Mouse (Mus musculus): ENCODE data around the gene Palb2. TPM values are rescaled to one million over a fixed set of nuclear protein-coding genes. Genes with fewer than 3 reads are reported as not detected.

Palb2 gene
- total RNA-seq, 2 experiments from 2014 or later = 0.52 to 0.70 TPM

Other genes starting within 250 kb of the Palb2 start
- gene Cog7, start 151.3 kb downstream of the Palb2 start, total RNA-seq (2021) = 10 to 100 TPM; 13.8 to 15.2 TPM
- gene Gga2, start 111.8 kb downstream of the Palb2 start, total RNA-seq (2021) = 10 to 100 TPM; 25.7 to 26.9 TPM
- gene Ubfd1, start 65.8 kb downstream of the Palb2 start, total RNA-seq (2021) = 10 to 100 TPM; 35.0 to 38.6 TPM
- 10 to 100 TPM; 11.3 to 12.6 TPM for gene Ears2, start 65.7 kb downstream of the Palb2 start, total RNA-seq (2021)
- 1,000 to 10,000 TPM; 1,585 to 1,678 TPM for gene Ndufab1, start 31.1 kb downstream of the Palb2 start, total RNA-seq (2021)
- 10 to 100 TPM; 25.8 to 28.6 TPM for gene Dctn5, start 56 bp upstream of the Palb2 start, total RNA-seq (2021)
- 1 to 10 TPM in 1 of 2 experiments, under 1 TPM in 1; 0.81 to 1.2 TPM for gene Plk1, start 26.5 kb upstream of the Palb2 start, total RNA-seq (2021)
- gene Ern2, start 53.2 kb upstream of the Palb2 start, total RNA-seq (2021) = not detected
- 1 to 10 TPM; 2.5 to 3.0 TPM for gene Chp2, start 86.5 kb upstream of the Palb2 start, total RNA-seq (2021)
- gene Prkcb, start 155.8 kb upstream of the Palb2 start, total RNA-seq (2021) = 1 to 10 TPM; 3.2 to 3.7 TPM

All from heart, postnatal 25 days (tissue).